Mouse (Mus musculus) brain, embryonic 18.5 days (tissue): ENCODE measurements around the gene Lcn9.

Experiments used
- DNase-seq: peaks from one replicate; pipeline ENCODE4 v3.0.0-alpha.2; 2012; ENCODE audit warnings: low read depth, low spot score

Lcn9 gene

GRCm38 (mm10) chr2:25847226-25847625 is 24.3 kb downstream of the Lcn9 start, which contains the start of gene Sohlh1:
TSS of gene Sohlh1 (minus strand) at chr2:25847248.
- no peak for DNase-seq

DNA sequence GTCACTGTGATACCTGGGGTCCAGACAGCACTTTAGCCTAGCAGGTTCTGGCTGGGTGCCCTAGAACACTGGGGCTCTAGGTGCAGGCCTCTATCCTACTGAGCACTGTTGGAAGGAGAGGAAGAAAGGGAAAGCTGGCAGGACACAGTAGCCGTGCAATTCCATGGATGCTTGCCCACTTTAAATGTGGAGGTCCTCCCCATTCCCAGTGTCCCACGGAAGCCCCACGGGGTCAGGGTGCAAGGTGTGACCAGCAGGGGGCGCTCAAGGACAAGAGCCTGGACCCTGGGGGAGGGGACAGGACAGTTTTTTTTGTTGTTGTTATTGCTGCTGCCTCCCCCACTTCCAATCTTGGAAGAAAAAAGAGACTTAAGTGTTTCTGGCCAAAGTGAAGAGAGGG is 27.4 kb downstream of the Lcn9 start:
- no peak for DNase-seq

- DNase-seq = no peak
Observed at GRCm38 (mm10) chr2:25852626-25853025, 29.7 kb downstream of the Lcn9 start.

- DNase-seq = no peak
Observed at GRCm38 (mm10) chr2:25853998-25854397, 31.0 kb downstream of the Lcn9 start.

- DNase-seq = no peak
Observed at GRCm38 (mm10) chr2:25859891-25860290, 36.9 kb downstream of the Lcn9 start.

- no peak for DNase-seq
Observed at GRCm38 (mm10) chr2:25862038-25862437, 39.1 kb downstream of the Lcn9 start.

- no peak for DNase-seq
Observed at GRCm38 (mm10) chr2:25862696-25863270, 39.8 kb downstream of the Lcn9 start.

GRCm38 (mm10) chr2:25863337-25864131 is 40.6 kb downstream of the Lcn9 start, which contains the start of gene Kcnt1:
TSS of gene Kcnt1 (plus strand) at chr2:25863734.
- DNase-seq = no peak

GRCm38 (mm10) chr2:25864230-25864629 is 41.3 kb downstream of the Lcn9 start:
- DNase-seq = no peak

GRCm38 (mm10) chr2:25865412-25865811 is 42.5 kb downstream of the Lcn9 start:
- no peak for DNase-seq

- DNase-seq = no peak
Observed at GRCm38 (mm10) chr2:25866656-25867055, 43.7 kb downstream of the Lcn9 start.
